9 mouse cellular contexts compared by ENCODE assay signal in genomic region chr4:82815296-82815695, GRCm38 (mm10). TPM values are rescaled to one million over a fixed set of nuclear protein-coding genes. Genes with fewer than 3 reads are reported as not detected.
DNase-seq lines count a peak whose midpoint lies in the region; ATAC-seq lines count a peak whose summit lies in the region.
"Had no signal": no experiment of that assay in that cellular context is flagged by ENCODE, and none has a peak within 500 bp of the region (broad histone marks: within the 10 kb centered on the region; RNA-seq: fewer than 3 reads in every experiment).

No protein-coding gene starts in this region.

- H3K4me3 ChIP-seq in liver, embryonic 11.5 days (ENCODE audit: low read depth, low read length): no peak overlapping the region

- 34% methylated on average over 4 of the region's 4 CpGs for WGBS in liver, embryonic 11.5 days

- peak overlapping the region; percentile 55 for H3K27ac ChIP-seq in liver, embryonic 11.5 days (ENCODE audit: low read depth, low read length)

- H3K4me1 ChIP-seq in liver, embryonic 11.5 days (replicated peaks; ENCODE audit: control insufficient read depth, insufficient read depth, low read length): peaks cover 8% of the 10 kb centered on the region

- no peaks in the 10 kb centered on the region for H3K9me3 ChIP-seq in liver, embryonic 11.5 days (ENCODE audit: control insufficient read depth, low read length)

- no peaks in the 10 kb centered on the region for H3K36me3 ChIP-seq in liver, embryonic 11.5 days (ENCODE audit: control insufficient read depth, insufficient read depth, low read length)

- peak overlapping the region; percentile 27; the same call in 1 of the 2 replicates for H3K4me2 ChIP-seq in liver, embryonic 11.5 days

- peak; percentile 21 for DNase-seq in heart, postnatal 4 days
- no peak for DNase-seq in heart, adult 8-10 months (ENCODE audit: low spot score)
- peak; percentile 20 for DNase-seq in spleen, adult 12 weeks (ENCODE audit: low spot score)
- no peak for DNase-seq in spleen, adult 18-20 months
- peak; percentile 34 for DNase-seq in liver, embryonic 11.5 days (ENCODE audit: low spot score)
- no peak for DNase-seq in urinary bladder, postnatal 14 days (ENCODE audit: low spot score)
- no peak for DNase-seq in right cerebral cortex, postnatal 14 days
- no peak for DNase-seq in left cerebral cortex, postnatal 25 days (ENCODE audit: low spot score in 2 of 2)
- DNase-seq: thymus, adult 2 months had no signal

- no peaks in the 10 kb centered on the region for H3K27me3 ChIP-seq in liver, embryonic 11.5 days (replicated peaks; ENCODE audit: control insufficient read depth, insufficient read depth, low read length)

- intact Hi-C loops in left cerebral cortex, postnatal 25 days (cut with DNase I): no loop called here

- peak; percentile 95 for ATAC-seq in liver, embryonic 11.5 days (replicated peaks; ENCODE audit: low FRiP score)

- 0 out of 2 replicates have a peak overlapping the region, but pooled peaks have one; percentile 5 for H3K9ac ChIP-seq in liver, embryonic 11.5 days (ENCODE audit: low read depth, low read length)

RNA-seq across cellular contexts. Expression of gene Zdhhc21, which starts 44.5 kb away (rescaled TPM):
- total RNA-seq in heart, postnatal 4 days (2021): 10 to 100 TPM; 19.8 to 20.3 TPM
- 10 to 100 TPM in 3 of 4 experiments, 1 to 10 TPM in 1; 9.2 to 12.5 (median 11.1) TPM for total RNA-seq in heart, adult 8-10 months (2022)
- 10.9 and 11.0 TPM in 2 replicates for polyA plus RNA-seq in liver, embryonic 11.5 days (2014; fragmentation: Nextera tagmentation; extraction: Ambion mirVana)
- total RNA-seq in left cerebral cortex, postnatal 25 days (2021): 10 to 100 TPM; 58.9 to 64.4 TPM

Comparison
In these comparisons a context has a peak if more than half of its experiments do, and no peak if none do; other contexts are left out.
1. DNase-seq: peak in heart, postnatal 4 days (single experiment), spleen, adult 12 weeks (single experiment) and liver, embryonic 11.5 days (single experiment); none in heart, adult 8-10 months (single experiment), spleen, adult 18-20 months (0 of 2), urinary bladder, postnatal 14 days (single experiment), right cerebral cortex, postnatal 14 days (single experiment) and left cerebral cortex, postnatal 25 days (0 of 2).